Mouse (Mus musculus): ENCODE results near the gene Nek8. TPM values are rescaled to one million over a fixed set of nuclear protein-coding genes. Genes with fewer than 3 reads are reported as not detected.

Nek8 gene
- polyA plus RNA-seq, 1 experiment from 2014 or later = 20.3 TPM

GRCm38 (mm10) chr11:78129458-78129857 lies 47.0 kb downstream of the Nek8 start:
- Histone ChIP-seq H3K4me1 (no peaks in the 10 kb centered on the region), H3K4me2 (no peak overlapping the region), H3K9me3 (no peaks in the 10 kb centered on the region), H3K36me3 (no peaks in the 10 kb centered on the region), H3K27me3 (no peaks in the 10 kb centered on the region), H3K4me3 (no peak overlapping the region), H3K9ac (no peak overlapping the region), H3K27ac (no peak overlapping the region)
- ATAC-seq (ENCODE audit: borderline replicate concordance, extremely low read depth, low FRiP score, low TSS enrichment) = no peak
- WGBS = 73% methylated on average over 8 of the region's 8 CpGs

DNA sequence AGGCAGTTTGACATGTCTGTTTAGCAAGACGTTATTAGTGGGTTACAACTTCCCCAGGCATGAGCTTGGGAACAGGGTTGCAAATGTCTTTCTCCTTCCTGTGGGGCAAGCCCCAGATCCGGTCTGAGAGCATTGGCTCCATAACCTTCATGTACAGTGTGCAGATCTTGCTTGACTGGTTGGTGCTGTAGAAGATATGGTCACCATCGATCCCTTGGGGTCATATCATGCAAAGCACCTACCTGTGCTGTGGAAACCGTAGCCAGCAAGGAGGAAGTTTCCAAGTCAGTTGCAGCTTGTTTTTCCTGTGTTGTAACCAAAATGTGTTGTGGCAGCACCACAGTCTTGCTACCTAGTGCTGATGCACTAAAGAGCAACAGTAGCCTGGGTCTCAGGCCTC lies 49.7 kb downstream of the Nek8 start:
- Histone ChIP-seq H3K4me3 (no peak overlapping the region), H3K27me3 (no peaks in the 10 kb centered on the region), H3K4me2 (no peak overlapping the region), H3K9ac (no peak overlapping the region), H3K27ac (no peak overlapping the region), H3K4me1 (no peaks in the 10 kb centered on the region), H3K36me3 (no peaks in the 10 kb centered on the region), H3K9me3 (no peaks in the 10 kb centered on the region)
- ATAC-seq (ENCODE audit: borderline replicate concordance, extremely low read depth, low FRiP score, low TSS enrichment) = no peak
- 73% methylated on average over 4 of the region's 4 CpGs for WGBS

DNA sequence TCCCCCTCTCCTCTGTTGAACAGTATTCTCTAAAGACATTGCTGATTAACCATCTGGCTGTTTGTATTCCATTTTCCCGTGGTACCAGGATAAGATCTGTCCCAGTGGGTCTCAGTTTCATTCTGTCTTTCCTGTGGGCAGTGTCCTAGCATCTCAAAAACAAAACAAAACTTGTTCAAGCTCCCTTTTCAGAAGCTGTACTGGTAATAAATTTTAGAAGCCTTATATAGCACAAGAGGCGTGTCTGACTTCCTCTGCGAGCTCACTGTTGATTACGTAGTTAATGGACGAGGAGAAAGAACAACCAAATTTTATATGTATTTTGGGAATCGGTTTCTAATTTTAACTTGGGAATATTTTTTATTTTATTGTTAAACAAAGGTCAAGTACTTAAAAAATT lies 50.8 kb downstream of the Nek8 start:
- H3K4me2 ChIP-seq = no peak overlapping the region
- 63% methylated on average over 6 of the region's 6 CpGs for WGBS
- peaks cover 10% of the 10 kb centered on the region; the same call in 1 of the 2 replicates for H3K4me1 ChIP-seq
- ATAC-seq (ENCODE audit: borderline replicate concordance, extremely low read depth, low FRiP score, low TSS enrichment) = no peak
- no peak overlapping the region for H3K4me3 ChIP-seq
- H3K9me3 ChIP-seq = no peaks in the 10 kb centered on the region
- H3K9ac ChIP-seq = no peak overlapping the region
- H3K27me3 ChIP-seq = no peaks in the 10 kb centered on the region
- no peak overlapping the region for H3K27ac ChIP-seq
- no peaks in the 10 kb centered on the region for H3K36me3 ChIP-seq

GRCm38 (mm10) chr11:78123782-78124181 lies 52.7 kb downstream of the Nek8 start:
- H3K4me1 ChIP-seq = peaks cover 19% of the 10 kb centered on the region; the same call in 1 of the 2 replicates
- no peaks in the 10 kb centered on the region for H3K9me3 ChIP-seq
- no peak overlapping the region for H3K9ac ChIP-seq
- H3K27ac ChIP-seq = no peak overlapping the region
- H3K4me3 ChIP-seq = no peak overlapping the region
- no peaks in the 10 kb centered on the region for H3K27me3 ChIP-seq
- no peak for ATAC-seq (ENCODE audit: borderline replicate concordance, extremely low read depth, low FRiP score, low TSS enrichment)
- H3K4me2 ChIP-seq = no peak overlapping the region
- H3K36me3 ChIP-seq = no peaks in the 10 kb centered on the region

GRCm38 (mm10) chr11:78122815-78123214 lies 53.7 kb downstream of the Nek8 start:
- peaks cover 19% of the 10 kb centered on the region; the same call in 1 of the 2 replicates for H3K4me1 ChIP-seq
- no peak for ATAC-seq (ENCODE audit: borderline replicate concordance, extremely low read depth, low FRiP score, low TSS enrichment)
- 84% methylated on average over 4 of the region's 4 CpGs for WGBS
- H3K4me3 ChIP-seq = no peak overlapping the region
- H3K9ac ChIP-seq = no peak overlapping the region
- no peaks in the 10 kb centered on the region for H3K9me3 ChIP-seq
- no peak overlapping the region for H3K27ac ChIP-seq
- H3K36me3 ChIP-seq = no peaks in the 10 kb centered on the region
- H3K4me2 ChIP-seq = no peak overlapping the region
- no peaks in the 10 kb centered on the region for H3K27me3 ChIP-seq

DNA sequence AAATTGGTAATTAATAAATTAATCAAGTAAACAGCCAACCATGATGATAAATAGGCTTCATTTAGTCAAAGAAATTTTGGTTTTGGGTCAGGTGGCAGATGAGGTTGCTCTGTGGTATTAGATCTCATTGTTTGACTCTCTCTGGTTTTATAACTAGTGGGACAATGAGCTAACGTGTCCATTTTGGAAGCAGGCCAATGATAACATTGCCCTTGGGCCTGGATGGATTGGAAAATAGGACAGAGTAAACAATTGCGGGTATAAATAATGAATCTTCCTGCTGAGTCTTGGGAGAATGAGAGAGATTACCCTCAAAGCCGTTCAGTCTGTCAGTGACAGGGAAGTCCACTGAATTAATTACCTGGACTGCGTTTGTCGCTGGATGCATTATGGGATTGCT lies 55.3 kb downstream of the Nek8 start:
- peaks cover 25% of the 10 kb centered on the region for H3K4me1 ChIP-seq
- WGBS = 38% methylated on average over 5 of the region's 5 CpGs
- H3K27ac ChIP-seq = no peak overlapping the region
- no peak overlapping the region for H3K4me3 ChIP-seq
- H3K36me3 ChIP-seq = no peaks in the 10 kb centered on the region
- no peak for ATAC-seq (ENCODE audit: borderline replicate concordance, extremely low read depth, low FRiP score, low TSS enrichment)
- no peaks in the 10 kb centered on the region for H3K9me3 ChIP-seq
- H3K9ac ChIP-seq = no peak overlapping the region
- H3K4me2 ChIP-seq = no peak overlapping the region
- no peaks in the 10 kb centered on the region for H3K27me3 ChIP-seq

GRCm38 (mm10) chr11:78119898-78120297 lies 56.6 kb downstream of the Nek8 start:
- H3K9me3 ChIP-seq = no peaks in the 10 kb centered on the region
- no peak overlapping the region for H3K27ac ChIP-seq
- H3K36me3 ChIP-seq = no peaks in the 10 kb centered on the region
- no peak overlapping the region for H3K4me3 ChIP-seq
- no peak overlapping the region for H3K4me2 ChIP-seq
- H3K4me1 ChIP-seq = peaks cover 31% of the 10 kb centered on the region
- H3K27me3 ChIP-seq = no peaks in the 10 kb centered on the region
- no peak overlapping the region for H3K9ac ChIP-seq
- ATAC-seq (ENCODE audit: borderline replicate concordance, extremely low read depth, low FRiP score, low TSS enrichment) = no peak
- 74% methylated on average over 8 of the region's 8 CpGs for WGBS

DNA sequence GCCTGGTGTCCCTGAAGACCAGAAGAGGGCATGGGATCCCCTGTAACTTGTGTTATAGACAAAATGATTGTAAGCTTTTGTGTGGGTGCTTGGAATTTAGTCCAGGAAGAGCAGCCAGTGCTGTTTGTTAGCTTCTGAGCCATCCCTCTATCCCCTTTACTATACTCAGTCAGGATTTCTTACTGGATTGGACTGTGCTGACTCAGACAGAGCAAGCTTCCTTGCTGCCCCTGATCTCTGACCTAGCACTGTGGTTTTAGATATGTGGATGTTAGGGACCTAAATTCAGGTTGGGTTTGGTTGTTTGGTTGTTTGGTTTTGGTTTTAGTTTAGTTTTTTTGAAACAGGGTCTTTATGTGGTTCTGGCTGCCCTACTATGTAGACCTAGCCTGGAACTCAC lies 58.0 kb downstream of the Nek8 start:
- no peak for ATAC-seq (ENCODE audit: borderline replicate concordance, extremely low read depth, low FRiP score, low TSS enrichment)
- Histone ChIP-seq H3K27ac (no peak overlapping the region), H3K27me3 (no peaks in the 10 kb centered on the region), H3K4me2 (no peak overlapping the region), H3K36me3 (no peaks in the 10 kb centered on the region), H3K9ac (no peak overlapping the region), H3K4me1 (peaks cover 40% of the 10 kb centered on the region), H3K9me3 (no peaks in the 10 kb centered on the region), H3K4me3 (no peak overlapping the region)

GRCm38 (mm10) chr11:78116146-78116410 lies 60.4 kb downstream of the Nek8 start:
- no peaks in the 10 kb centered on the region for H3K9me3 ChIP-seq
- ATAC-seq (ENCODE audit: borderline replicate concordance, extremely low read depth, low FRiP score, low TSS enrichment) = no peak
- peak overlapping the region; percentile 81 for H3K4me2 ChIP-seq
- peak overlapping the region; percentile 76 for H3K9ac ChIP-seq
- WGBS = 21% methylated on average over 5 of the region's 5 CpGs
- H3K36me3 ChIP-seq = no peaks in the 10 kb centered on the region
- peak overlapping the region; percentile 84; the same call in 1 of the 2 replicates for H3K27ac ChIP-seq
- H3K27me3 ChIP-seq = no peaks in the 10 kb centered on the region
- peaks cover 34% of the 10 kb centered on the region for H3K4me1 ChIP-seq
- peak overlapping the region; percentile 81 for H3K4me3 ChIP-seq

Small RNAs within 50 kb of the gene (microRNA-seq; reads per million reads assigned to microRNA genes)
- not detected for gene Mir7653

Other genes starting within 250 kb of the Nek8 start
- gene Sez6, start 245.9 kb downstream of the Nek8 start, polyA plus RNA-seq (2015; fragmentation: Nextera tagmentation; extraction: Ambion mirVana) = 0.23 and 0.51 TPM in 2 replicates
- 15.5 and 15.9 TPM in 2 replicates for gene Phf12, start 193.9 kb downstream of the Nek8 start, polyA plus RNA-seq (2015; fragmentation: Nextera tagmentation; extraction: Ambion mirVana)
- gene Dhrs13, start 144.4 kb downstream of the Nek8 start, polyA plus RNA-seq (2015; fragmentation: Nextera tagmentation; extraction: Ambion mirVana) = 18.7 and 19.8 TPM in 2 replicates
- gene Flot2, start 138.7 kb downstream of the Nek8 start, polyA plus RNA-seq (2015; fragmentation: Nextera tagmentation; extraction: Ambion mirVana) = 65.9 and 67.2 TPM in 2 replicates
- 34.3 and 36.4 TPM in 2 replicates for gene Eral1, start 96.3 kb downstream of the Nek8 start, polyA plus RNA-seq (2015; fragmentation: Nextera tagmentation; extraction: Ambion mirVana)
- 12.4 and 13.9 TPM in 2 replicates for gene Fam222b, start 82.0 kb downstream of the Nek8 start, polyA plus RNA-seq (2015; fragmentation: Nextera tagmentation; extraction: Ambion mirVana)
- 82.4 and 88.4 TPM in 2 replicates for gene Traf4, start 11.1 kb downstream of the Nek8 start, polyA plus RNA-seq (2015; fragmentation: Nextera tagmentation; extraction: Ambion mirVana)
- 20.2 and 22.9 TPM in 2 replicates for gene Tlcd1, start within 50 bp of the Nek8 start, polyA plus RNA-seq (2015; fragmentation: Nextera tagmentation; extraction: Ambion mirVana)
- 1,297 and 1,378 TPM in 2 replicates for gene Rpl23a, start 6.9 kb upstream of the Nek8 start, polyA plus RNA-seq (2015; fragmentation: Nextera tagmentation; extraction: Ambion mirVana)
- gene Rab34, start 11.8 kb upstream of the Nek8 start, polyA plus RNA-seq (2015; fragmentation: Nextera tagmentation; extraction: Ambion mirVana) = 141 and 147 TPM in 2 replicates
- gene Proca1, start 16.7 kb upstream of the Nek8 start, polyA plus RNA-seq (2015; fragmentation: Nextera tagmentation; extraction: Ambion mirVana) = 4.4 and 4.7 TPM in 2 replicates
- 79.9 and 84.1 TPM in 2 replicates for gene Sdf2, start 69.1 kb upstream of the Nek8 start, polyA plus RNA-seq (2015; fragmentation: Nextera tagmentation; extraction: Ambion mirVana)
- gene Supt6, start 69.3 kb upstream of the Nek8 start, polyA plus RNA-seq (2015; fragmentation: Nextera tagmentation; extraction: Ambion mirVana) = 23.7 and 25.5 TPM in 2 replicates
- 71.1 and 75.9 TPM in 2 replicates for gene 2610507B11Rik, start 85.1 kb upstream of the Nek8 start, polyA plus RNA-seq (2015; fragmentation: Nextera tagmentation; extraction: Ambion mirVana)
- 0.10 and 0.25 TPM in 2 replicates for gene BC030499, start 114.2 kb upstream of the Nek8 start, polyA plus RNA-seq (2015; fragmentation: Nextera tagmentation; extraction: Ambion mirVana)
- 44.8 and 49.9 TPM in 2 replicates for gene Spag5, start 124.9 kb upstream of the Nek8 start, polyA plus RNA-seq (2015; fragmentation: Nextera tagmentation; extraction: Ambion mirVana)
- 7.7 and 8.1 TPM in 2 replicates for gene Aldoc, start 146.3 kb upstream of the Nek8 start, polyA plus RNA-seq (2015; fragmentation: Nextera tagmentation; extraction: Ambion mirVana)
- gene Pigs, start 151.7 kb upstream of the Nek8 start, polyA plus RNA-seq (2015; fragmentation: Nextera tagmentation; extraction: Ambion mirVana) = 75.5 and 78.5 TPM in 2 replicates
- 33.4 and 35.7 TPM in 2 replicates for gene Unc119, start 166.8 kb upstream of the Nek8 start, polyA plus RNA-seq (2015; fragmentation: Nextera tagmentation; extraction: Ambion mirVana)
- 0.35 and 1.9 TPM in 2 replicates for gene Foxn1, start 209.9 kb upstream of the Nek8 start, polyA plus RNA-seq (2015; fragmentation: Nextera tagmentation; extraction: Ambion mirVana)
- gene Slc13a2, start 245.5 kb upstream of the Nek8 start, polyA plus RNA-seq (2015; fragmentation: Nextera tagmentation; extraction: Ambion mirVana) = 0.06 and 0.12 TPM in 2 replicates

Data from lung, embryonic 15.5 days (tissue).